Mouse (Mus musculus) kidney, embryonic 16.5 days (tissue): ENCODE results near the gene Bcl6. TPM values are rescaled to one million over a fixed set of nuclear protein-coding genes. Genes with fewer than 3 reads are reported as not detected.
A peak's percentile ranks its signal among the peaks of the same experiment; 100 is the strongest.

Experiments used
- ATAC-seq: fragments of 200-750 bp; cut with Nextera tagmentation; 2 replicates; pipeline ENCODE4 v1.8.0; 2017; ENCODE audit warnings: moderate TSS enrichment; ENCODE audit not compliant: low FRiP score, low TSS enrichment
- H3K27ac ChIP-seq: fragments of 300-500 bp; sonication (generic); 2 replicates; pipeline ENCODE4 v1.5.1; 2014; ENCODE audit warnings: low read length
- H3K27me3 ChIP-seq: fragments of 300-500 bp; sonication (generic); 2 replicates; pipeline ENCODE4 v1.6.1; 2014; ENCODE audit warnings: low read length, control low read depth, mixed read lengths; ENCODE audit not compliant: insufficient read depth
- H3K36me3 ChIP-seq: fragments of 300-500 bp; sonication (generic); 2 replicates; pipeline ENCODE4 v1.6.1; 2014; ENCODE audit warnings: low read length, control low read depth, mixed read lengths; ENCODE audit not compliant: insufficient read depth
- H3K4me1 ChIP-seq: fragments of 300-500 bp; sonication (generic); 2 replicates; pipeline ENCODE4 v1.6.1; 2014; ENCODE audit warnings: low read length, control low read depth, mixed read lengths; ENCODE audit not compliant: insufficient read depth
- H3K4me2 ChIP-seq: fragments of 300-500 bp; sonication (generic); replicated peaks from 2 replicates; pipeline ENCODE4 v1.6.1; 2014; ENCODE audit warnings: low read depth, low read length
- H3K4me3 ChIP-seq: fragments of 300-500 bp; sonication (generic); 2 replicates; pipeline ENCODE4 v1.5.1; 2014; ENCODE audit warnings: mild to moderate bottlenecking, low read length
- H3K9ac ChIP-seq: fragments of 300-500 bp; sonication (generic); replicated peaks from 2 replicates; pipeline ENCODE4 v1.6.1; 2014; ENCODE audit warnings: low read length
- H3K9me3 ChIP-seq: fragments of 300-500 bp; sonication (generic); 2 replicates; pipeline ENCODE4 v1.6.1; 2016; ENCODE audit warnings: low read length, control low read depth
- WGBS: fragments of 180-500 bp; shearing (Covaris S2); extraction: QIAGEN DNeasy Blood & Tissue Kit; methylation state at CpG from one replicate; pipeline ENCODE4 v1.1.7; 2014; 5-methylcytosine and 5-hydroxymethylcytosine counted together
- polyA plus RNA-seq: library from polyadenylated mRNA; unstranded; fragments of >200 nt; fragmentation: Nextera tagmentation; extraction: Ambion mirVana; gene quantifications from 2 replicates; pipeline ENCODE4 v1.2.1, GENCODE M21; 2015

The Bcl6 gene
- polyA plus RNA-seq, 1 experiment from 2014 or later, result 0.94 TPM

- peak overlapping the region; percentile 67 for H3K9ac ChIP-seq
- H3K4me2 ChIP-seq, result peak overlapping the region; percentile 99
- peaks cover 11% of the 10 kb centered on the region for H3K27me3 ChIP-seq
- H3K36me3 ChIP-seq, result no peaks in the 10 kb centered on the region
- H3K27ac ChIP-seq, result no peak overlapping the region
- peak; percentile 28; the same call in 1 of the 2 replicates for ATAC-seq
- 2% methylated on average over 22 of the region's 22 CpGs for WGBS
- peaks cover 54% of the 10 kb centered on the region for H3K4me1 ChIP-seq
- H3K4me3 ChIP-seq, result peak overlapping the region; percentile 56
- H3K9me3 ChIP-seq, result no peaks in the 10 kb centered on the region
Measured at GRCm38 (mm10) chr16:23984760-23985466, 3.7 kb downstream of the Bcl6 start.

DNA sequence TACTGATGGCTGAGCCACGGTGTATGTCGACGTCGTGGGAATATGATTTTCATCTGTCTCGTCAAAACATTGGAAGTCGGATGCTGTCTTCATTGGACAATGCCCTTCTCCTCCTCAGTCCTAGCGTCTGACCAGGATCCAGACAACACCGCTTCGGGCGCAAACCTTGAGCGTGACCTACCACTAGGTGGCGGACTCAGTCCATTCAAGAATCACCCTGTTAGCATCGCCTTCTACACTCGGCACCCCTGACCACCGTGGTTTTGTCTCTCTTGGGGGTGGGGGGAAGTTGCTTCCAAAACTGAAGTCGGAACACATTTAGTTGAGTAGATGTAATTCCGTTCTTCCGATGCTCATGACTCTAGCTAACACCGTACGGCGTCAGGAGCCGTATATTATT, 4.5 kb downstream of the Bcl6 start:
- Histone ChIP-seq H3K4me1 (peaks cover 54% of the 10 kb centered on the region), H3K4me2 (peak overlapping the region; percentile 99), H3K9me3 (no peaks in the 10 kb centered on the region), H3K27ac (no peak overlapping the region), H3K9ac (peak overlapping the region; percentile 67), H3K36me3 (no peaks in the 10 kb centered on the region), H3K4me3 (peak overlapping the region; percentile 56), H3K27me3 (peaks cover 18% of the 10 kb centered on the region)
- peak; percentile 49 for ATAC-seq
- WGBS, result 0% methylated on average over 22 of the region's 22 CpGs

DNA sequence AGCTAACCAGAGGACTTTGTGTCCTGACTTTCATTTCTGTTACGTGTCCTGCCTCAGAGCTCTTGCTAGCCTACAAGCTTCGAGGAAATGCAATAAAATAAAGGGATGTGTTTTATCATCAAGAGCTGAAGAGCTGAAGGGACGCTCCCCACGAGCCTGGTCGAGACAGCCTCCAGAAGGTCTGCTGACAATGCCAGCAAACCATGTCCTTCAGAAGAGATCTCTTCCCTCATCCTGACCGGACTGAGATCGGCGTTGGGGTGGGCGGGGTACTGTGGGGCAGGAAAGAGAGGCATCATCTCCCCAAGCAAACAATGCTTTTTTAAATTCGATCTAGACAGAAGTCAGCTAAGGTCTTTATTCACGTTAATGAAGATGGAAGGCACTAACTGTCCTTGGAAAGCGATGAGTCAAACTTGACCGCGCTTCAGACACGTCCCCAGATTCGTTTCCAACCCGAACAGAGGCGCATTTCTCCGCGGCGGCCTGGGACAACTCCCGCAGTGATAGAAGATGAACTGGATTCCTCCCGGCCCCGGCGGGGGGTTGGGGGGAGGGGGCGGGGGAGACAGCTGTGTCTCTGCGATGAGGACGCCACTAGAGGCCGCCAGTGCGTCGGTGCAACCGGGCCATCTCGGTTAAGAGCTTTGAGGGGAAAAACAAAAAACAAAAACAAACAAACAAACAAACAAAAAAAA, 5.6 kb downstream of the Bcl6 start:
- Histone ChIP-seq H3K4me2 (peak overlapping the region; percentile 99), H3K36me3 (no peaks in the 10 kb centered on the region), H3K9me3 (no peaks in the 10 kb centered on the region), H3K9ac (peak overlapping the region; percentile 53), H3K27ac (peak overlapping the region; percentile 35; the same call in 1 of the 2 replicates), H3K27me3 (peaks cover 18% of the 10 kb centered on the region), H3K4me1 (peaks cover 54% of the 10 kb centered on the region), H3K4me3 (peak overlapping the region; percentile 52)
- no peak for ATAC-seq
- under 1% methylated on average over 33 of the region's 33 CpGs for WGBS

DNA sequence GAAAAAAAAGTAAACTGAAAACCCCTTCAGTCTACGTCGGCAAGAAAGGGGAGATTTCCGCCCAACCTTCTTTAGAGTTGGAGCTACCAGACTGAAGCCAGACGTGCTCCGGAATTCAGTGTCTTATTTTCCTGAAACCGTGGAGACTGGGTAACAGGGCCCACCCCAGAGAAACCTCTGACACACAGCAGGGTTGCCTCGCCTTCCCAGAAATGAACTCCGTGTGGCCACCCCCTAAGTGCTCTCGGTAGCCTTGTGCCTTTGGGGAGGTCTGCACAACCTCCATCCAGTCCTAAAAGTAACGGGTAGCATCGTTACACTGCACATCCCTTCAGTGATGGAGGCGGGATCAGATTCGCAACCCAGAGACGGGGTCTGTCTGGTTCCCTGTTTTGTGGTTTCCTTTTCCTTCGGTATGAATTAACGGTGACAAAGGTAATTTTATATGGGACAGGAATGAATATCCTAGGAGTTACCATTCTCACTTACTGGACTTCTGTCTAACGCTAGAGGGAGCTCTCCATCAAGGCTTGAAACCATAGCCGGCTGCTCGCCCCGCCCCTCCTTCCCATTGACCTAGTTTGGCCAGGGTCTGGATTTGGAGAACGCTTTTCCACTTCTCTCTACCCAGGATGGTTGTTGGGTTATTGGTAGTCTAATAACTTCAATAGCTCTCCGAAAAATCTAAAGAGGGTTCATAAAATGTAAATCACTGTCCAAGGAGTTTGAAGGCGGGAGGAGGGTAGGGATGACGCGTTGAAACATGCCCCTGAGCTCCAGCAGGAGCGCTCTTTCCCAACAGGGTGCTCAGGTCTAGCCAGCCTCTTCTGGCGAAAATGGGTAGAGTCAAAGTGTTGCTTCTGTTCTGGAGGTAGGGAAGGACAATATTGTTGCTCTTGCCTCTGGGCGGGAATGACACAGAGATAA, 6.5 kb downstream of the Bcl6 start:
- H3K4me2 ChIP-seq, result peak overlapping the region; percentile 99
- H3K4me1 ChIP-seq, result peaks cover 54% of the 10 kb centered on the region
- WGBS, result 3% methylated on average over 28 of the region's 28 CpGs
- H3K36me3 ChIP-seq, result no peaks in the 10 kb centered on the region
- H3K9ac ChIP-seq, result peak overlapping the region; percentile 69; the same call in 1 of the 2 replicates
- H3K4me3 ChIP-seq, result peak overlapping the region; percentile 52
- peak; percentile 72 for ATAC-seq
- no peak overlapping the region for H3K27ac ChIP-seq
- no peaks in the 10 kb centered on the region for H3K9me3 ChIP-seq
- H3K27me3 ChIP-seq, result peaks cover 18% of the 10 kb centered on the region

DNA sequence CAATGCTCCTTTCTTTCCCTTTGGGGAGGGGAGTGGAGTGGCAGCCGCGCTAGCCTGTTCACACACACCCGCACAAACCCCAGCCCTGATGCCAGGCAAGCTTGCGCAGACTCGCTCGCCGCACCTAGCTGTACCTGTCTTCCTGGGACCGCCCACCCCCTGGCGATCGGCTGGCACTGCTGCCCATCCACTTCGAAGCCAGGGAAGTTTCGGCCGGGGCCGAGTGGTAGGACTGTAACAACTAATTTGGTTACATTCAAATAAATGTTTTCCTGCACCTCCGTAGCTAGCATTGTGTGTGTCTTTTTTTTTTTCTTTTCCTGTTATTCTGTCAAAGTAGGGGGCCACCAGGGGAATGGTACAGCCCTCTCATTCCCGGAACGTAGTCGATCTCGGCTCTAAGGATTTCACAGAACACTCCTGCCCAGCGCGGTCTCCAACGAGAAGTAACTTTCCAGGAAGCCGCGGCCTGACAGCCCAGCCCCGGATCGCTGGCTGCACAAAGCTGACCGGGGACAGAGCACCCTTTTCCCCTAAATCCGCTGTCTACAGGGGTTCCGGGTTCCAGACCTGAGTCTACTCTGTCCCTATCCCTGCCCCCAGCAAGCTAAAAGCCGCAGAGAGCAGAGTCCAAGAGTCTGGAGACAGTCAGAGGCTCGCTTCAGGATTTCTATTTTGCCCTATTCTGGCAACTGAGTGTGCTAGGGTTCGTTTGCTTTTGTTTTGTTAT, 7.5 kb downstream of the Bcl6 start:
- Histone ChIP-seq H3K4me2 (peak overlapping the region; percentile 99), H3K27ac (no peak overlapping the region), H3K27me3 (peaks cover 18% of the 10 kb centered on the region), H3K4me1 (peaks cover 50% of the 10 kb centered on the region), H3K36me3 (no peaks in the 10 kb centered on the region), H3K9me3 (no peaks in the 10 kb centered on the region), H3K9ac (peak overlapping the region; percentile 69), H3K4me3 (peak overlapping the region; percentile 52)
- 2% methylated on average over 32 of the region's 32 CpGs for WGBS
- no peak for ATAC-seq

- H3K27ac ChIP-seq, result no peak overlapping the region
- H3K4me2 ChIP-seq, result peak overlapping the region; percentile 99
- H3K27me3 ChIP-seq, result peaks cover 18% of the 10 kb centered on the region
- peaks cover 44% of the 10 kb centered on the region for H3K4me1 ChIP-seq
- no peak for ATAC-seq
- WGBS, result 17% methylated on average over 11 of the region's 11 CpGs
- no peaks in the 10 kb centered on the region for H3K9me3 ChIP-seq
- H3K36me3 ChIP-seq, result no peaks in the 10 kb centered on the region
- H3K9ac ChIP-seq, result peak overlapping the region; percentile 69
- H3K4me3 ChIP-seq, result peak overlapping the region; percentile 52
Measured at GRCm38 (mm10) chr16:23980201-23980870, 8.3 kb downstream of the Bcl6 start.

GRCm38 (mm10) chr16:23979446-23979845, 9.2 kb downstream of the Bcl6 start:
- peaks cover 18% of the 10 kb centered on the region for H3K27me3 ChIP-seq
- ATAC-seq, result no peak
- H3K36me3 ChIP-seq, result no peaks in the 10 kb centered on the region; the same call in 1 of the 2 replicates
- H3K4me3 ChIP-seq, result no peak overlapping the region
- no peak overlapping the region for H3K4me2 ChIP-seq
- H3K9me3 ChIP-seq, result no peaks in the 10 kb centered on the region
- H3K27ac ChIP-seq, result no peak overlapping the region
- no peak overlapping the region for H3K9ac ChIP-seq
- peaks cover 36% of the 10 kb centered on the region for H3K4me1 ChIP-seq
- WGBS, result 91% methylated on average over 9 of the region's 9 CpGs

- WGBS, result 77% methylated on average over 4 of the region's 4 CpGs
- ATAC-seq, result no peak
- H3K9me3 ChIP-seq, result no peaks in the 10 kb centered on the region
- peaks cover 18% of the 10 kb centered on the region for H3K27me3 ChIP-seq
- no peaks in the 10 kb centered on the region; the same call in 1 of the 2 replicates for H3K36me3 ChIP-seq
- peaks cover 28% of the 10 kb centered on the region for H3K4me1 ChIP-seq
- H3K27ac ChIP-seq, result no peak overlapping the region
- no peak overlapping the region for H3K4me3 ChIP-seq
- no peak overlapping the region for H3K9ac ChIP-seq
- no peak overlapping the region for H3K4me2 ChIP-seq
Measured at GRCm38 (mm10) chr16:23978495-23978894, 10.2 kb downstream of the Bcl6 start.
